Mouse (Mus musculus) megakaryocyte-erythroid progenitor cell, adult 5-6 weeks (primary cell): Measurements from ENCODE around the gene Slc22a14. TPM values are rescaled to one million over a fixed set of nuclear protein-coding genes. Genes with fewer than 3 reads are reported as not detected.
"Not testable (repeated sequence)": the region's sequence is repeated elsewhere in the genome, so short reads cannot be mapped to it uniquely, and the experiment has no call there.

Source experiments
- ATAC-seq: replicated peaks from 2 replicates; pipeline ENCODE4 v1.8.0; 2016; ENCODE audit warnings: mild to moderate bottlenecking, inconsistent platforms; ENCODE audit not compliant: severe bottlenecking, poor library complexity, low FRiP score, low TSS enrichment
- total RNA-seq, 2 experiments: library from RNA; stranded (forward) in 1 of 2; stranded (reverse) in 1 of 2; fragments of 200-1000, 215-1000 nt in 1 of 2; fragments of >200 nt in 1 of 2; fragmentation: Nextera tagmentation in 1 of 2; gene quantifications; 2 replicates each; pipeline ENCODE4 v1.2.3; 2014 to 2017

The Slc22a14 gene
- not detected in 2 replicates for total RNA-seq (2014; fragmentation: Nextera tagmentation)
- not detected in 2 replicates for total RNA-seq (2017)

DNA sequence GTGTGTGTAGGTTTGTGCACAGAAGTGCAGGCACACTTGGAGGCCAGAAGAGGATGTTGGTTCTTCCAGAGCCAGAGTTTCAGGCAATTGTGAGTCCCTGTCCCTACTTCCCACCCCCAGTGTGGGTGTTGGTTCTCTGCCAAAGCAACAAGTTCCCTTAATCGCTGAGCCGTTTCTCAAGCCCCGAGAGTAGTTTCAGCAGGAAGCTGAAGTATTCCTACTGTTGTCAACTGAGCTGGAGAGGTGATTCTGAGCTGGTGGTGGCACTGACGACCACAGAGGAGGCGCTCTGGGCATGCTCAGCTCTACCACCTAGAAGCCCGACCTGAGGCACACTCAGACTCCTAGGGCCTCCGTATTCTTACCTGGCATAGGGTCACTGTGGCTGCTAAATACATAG is at the start of gene Slc22a14:
Slc22a14 (minus strand) TSS at position 270 of the 400 bp plus-strand sequence.
- no peak for ATAC-seq

DNA sequence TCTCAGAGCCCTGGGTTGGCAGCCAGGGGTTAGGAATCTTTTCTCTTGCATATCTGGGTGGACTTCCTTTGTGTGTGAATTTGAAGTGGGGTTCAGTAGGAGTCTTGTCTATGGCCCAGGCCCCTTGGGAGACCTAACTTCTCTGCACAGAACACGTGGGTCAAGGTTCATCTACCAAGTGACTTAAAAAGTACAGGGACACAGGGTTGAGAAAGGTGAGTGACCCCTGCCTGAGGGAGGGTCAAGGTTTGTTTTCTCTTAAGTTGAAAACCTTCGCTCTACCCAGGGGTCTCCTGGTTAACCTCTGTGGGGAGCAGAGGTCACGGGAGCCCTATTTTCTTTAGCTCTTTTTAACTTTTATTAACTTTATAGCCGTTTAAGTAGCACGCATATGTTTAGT is 44.5 kb upstream of the Slc22a14 start:
- no peak for ATAC-seq

DNA sequence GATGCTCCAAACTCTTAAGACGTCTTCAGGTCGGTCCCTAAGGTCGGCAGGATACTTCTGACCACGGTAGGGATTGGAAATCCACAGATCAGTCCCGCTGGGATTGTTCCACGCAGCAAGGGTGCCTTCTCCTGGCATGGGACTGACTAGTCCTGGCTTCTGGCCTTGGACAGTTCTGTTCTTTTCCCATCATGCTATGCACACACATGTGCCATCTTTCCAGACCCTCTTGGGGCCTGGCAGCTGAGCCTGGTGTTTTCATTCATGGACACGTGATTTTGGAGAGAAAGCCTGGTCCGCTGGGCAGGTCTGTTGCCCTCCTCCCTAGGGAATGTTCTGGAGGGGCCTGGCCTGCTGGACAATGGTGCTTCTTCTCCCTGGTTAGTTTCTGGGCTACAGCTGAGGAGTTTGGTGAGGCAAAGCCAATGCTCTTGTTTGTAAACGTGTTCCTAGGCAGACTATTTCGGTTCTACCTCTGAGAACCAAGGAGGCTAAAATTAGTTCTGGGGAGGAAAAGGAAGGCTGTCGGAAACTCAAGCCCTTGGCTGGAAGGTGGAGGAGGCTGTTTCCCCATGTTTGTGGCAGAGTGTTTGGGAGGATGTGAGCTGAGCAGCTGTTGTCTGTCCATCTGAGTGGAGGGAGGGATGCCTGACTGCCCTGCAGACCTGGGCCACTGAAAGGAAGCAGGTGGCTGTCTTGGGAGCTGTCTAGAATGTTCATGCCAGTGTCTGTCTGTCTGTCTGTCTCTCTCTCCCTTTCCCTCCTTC is 43.7 kb upstream of the Slc22a14 start:
- no peak for ATAC-seq

DNA sequence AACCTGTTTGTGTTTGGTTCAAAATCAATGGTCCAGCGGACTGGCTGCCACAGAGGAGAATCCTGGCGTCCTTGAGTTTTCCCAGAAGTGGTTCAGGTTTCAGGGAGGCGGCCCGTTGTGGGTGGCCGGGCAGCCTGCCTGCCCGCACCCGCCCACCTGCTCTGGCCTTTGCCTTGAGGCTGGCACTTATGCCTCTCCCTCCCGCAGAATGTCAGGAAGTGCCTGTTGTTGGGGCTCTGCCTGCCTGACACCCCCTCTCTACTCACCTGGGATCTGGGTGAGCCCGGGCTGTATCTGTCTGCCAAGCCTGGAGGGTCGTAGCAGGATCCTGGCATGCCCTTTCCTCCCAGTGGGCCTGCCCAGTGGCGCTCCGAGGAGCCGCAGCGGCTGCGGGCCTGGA is 42.5 kb upstream of the Slc22a14 start:
- no peak for ATAC-seq

DNA sequence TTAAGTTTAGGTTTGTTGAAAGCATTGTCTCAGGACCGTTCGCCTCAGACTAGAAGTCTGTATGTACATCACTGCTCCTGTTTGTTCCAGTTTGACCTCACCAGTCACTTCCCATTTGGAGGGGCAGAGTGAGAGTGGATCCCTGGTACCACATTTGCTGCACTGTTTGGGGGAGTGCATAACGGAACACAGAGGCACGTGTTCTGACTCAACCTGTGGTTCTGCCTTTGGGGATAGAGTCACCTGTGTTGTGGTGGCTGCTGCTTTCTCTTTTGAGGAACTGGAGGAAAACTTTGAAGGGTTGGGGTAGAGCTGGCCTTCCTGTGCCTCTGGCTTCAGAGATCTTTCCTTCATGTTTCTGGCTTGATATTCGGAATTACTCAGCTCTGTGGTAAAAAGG is 38.7 kb upstream of the Slc22a14 start:
- ATAC-seq, result no peak

DNA sequence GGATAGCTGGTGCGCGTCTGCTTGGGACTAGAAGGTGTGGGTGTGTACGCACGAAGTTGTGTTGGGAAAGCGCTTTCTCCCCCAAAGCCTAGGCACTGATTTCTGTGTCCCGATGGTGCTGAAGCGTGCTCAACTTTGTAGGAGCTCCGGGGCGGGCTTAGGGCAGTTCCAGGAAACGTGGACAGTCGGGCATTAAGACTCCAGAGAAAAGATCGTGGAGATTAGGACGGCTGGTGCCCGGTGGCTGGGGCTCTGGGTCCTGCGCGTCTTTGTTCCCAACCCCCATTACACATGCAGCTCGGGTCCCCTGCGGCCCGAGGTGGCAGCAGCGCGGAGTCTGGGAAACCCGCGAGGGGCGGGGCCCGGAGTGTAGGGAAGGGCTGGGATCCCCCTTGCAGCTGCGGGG is 37.9 kb upstream of the Slc22a14 start:
- ATAC-seq, result no peak

DNA sequence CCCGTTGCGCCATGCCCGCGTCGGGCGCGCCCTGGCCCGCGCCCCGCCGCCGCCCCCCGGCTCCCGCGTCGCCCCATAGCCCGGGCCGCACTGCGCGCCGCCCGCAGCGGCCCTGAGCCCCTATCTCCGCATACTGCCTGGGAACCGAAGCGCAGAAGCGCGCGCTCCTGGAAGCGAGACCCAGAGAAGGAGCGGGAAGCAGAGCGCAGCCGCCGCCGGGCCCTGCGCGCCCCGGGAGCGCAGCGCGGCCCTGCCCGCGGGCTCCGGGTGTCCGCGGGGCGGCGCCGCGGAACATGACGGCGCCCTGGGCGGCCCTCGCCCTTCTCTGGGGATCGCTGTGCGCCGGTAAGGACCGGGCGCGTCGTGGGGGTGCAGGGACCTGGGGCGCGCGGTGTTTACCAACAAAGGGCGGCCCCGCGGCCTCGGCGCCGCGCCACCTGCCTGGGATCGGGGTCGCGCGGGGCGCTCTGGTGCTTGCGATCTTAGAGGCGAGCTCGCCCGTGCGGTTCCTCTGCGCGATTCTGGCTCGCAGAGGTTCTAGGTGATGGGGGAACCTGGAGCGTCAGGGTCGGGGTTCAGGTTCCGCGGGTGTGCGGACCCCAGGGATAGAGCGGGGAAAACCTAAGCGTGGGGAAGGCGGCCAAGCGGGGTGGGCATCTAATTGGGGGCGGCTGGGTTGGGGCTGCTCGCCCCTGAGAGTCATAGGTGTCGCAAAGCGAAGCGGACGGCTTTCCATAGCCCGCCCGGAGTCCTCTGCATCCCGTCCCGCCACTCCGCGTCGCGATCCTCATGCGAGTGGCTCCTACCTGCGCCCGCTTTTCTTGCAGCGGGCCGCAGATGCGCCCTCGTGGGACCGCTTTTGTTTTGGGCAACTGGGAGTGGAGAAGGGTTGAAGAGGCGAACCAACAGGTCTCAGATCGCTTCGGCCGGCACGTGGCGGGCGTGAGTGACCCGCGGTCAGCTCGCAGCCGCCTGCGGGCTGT is 37.2 kb upstream of the Slc22a14 start:
- no peak for ATAC-seq

DNA sequence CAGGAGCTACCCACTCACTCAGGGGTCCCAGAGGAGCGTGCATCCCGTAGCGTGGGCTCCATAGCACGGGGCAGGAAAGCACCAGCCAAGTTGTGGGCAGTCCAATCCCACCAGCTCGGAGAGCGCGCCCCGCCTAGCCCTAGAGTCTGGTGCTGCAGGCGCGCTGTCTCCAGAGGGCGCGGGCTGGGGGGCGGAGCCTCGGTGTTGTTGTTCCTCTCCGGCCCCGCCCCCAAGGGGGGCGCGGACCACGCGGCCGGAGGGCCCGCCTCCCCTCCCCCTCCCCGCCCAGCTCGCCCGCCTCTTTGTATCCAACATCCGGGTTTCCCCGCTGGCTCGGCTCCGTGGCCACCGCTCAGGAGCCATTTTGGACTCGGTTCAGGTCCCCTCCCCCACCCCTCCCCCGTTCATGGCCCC is 36.5 kb upstream of the Slc22a14 start, which contains the start of gene Acvr2b:
Acvr2b (plus strand) TSS at position 318 of the 414 bp plus-strand sequence.
- peak; percentile 92 for ATAC-seq

DNA sequence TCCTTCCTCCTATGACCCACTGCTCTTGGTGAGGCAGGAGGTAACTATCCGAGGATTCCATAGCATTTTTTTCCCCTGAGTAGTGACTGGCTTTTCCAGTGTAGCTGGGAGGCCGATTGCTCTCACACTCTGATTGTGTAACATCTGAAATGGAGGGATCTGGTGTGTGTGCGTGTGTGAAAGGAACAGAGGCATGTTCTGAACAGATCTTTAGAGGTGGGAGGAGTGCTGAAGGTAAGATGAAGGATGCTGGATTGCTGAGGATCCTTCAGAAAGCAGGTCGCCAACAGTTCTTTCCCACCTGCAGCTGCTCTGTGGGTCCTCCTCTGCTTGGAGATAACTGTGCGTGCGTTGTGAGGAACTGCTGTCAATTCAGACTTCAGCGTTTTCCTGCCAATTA is 36.0 kb upstream of the Slc22a14 start:
- peak; percentile 46 for ATAC-seq

DNA sequence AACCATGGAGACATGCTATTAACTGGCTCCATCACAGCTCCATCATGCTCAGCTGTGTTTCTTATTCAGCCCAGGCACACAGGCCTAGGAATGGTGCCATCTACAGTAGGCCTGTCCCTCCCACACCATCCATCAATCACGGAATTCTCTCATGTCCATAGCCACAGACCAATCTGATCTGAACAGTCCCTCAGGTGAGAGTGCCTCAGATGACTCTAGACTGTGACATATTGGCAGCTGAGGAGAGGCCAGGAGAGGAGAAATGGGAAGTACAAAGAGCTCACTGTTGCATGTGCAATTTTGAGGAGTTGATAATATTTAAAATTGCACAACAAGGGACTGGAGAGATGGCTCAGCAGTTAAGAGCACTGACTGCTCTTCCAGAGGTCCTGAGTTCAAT is 29.5 kb upstream of the Slc22a14 start:
- ATAC-seq, result no peak

DNA sequence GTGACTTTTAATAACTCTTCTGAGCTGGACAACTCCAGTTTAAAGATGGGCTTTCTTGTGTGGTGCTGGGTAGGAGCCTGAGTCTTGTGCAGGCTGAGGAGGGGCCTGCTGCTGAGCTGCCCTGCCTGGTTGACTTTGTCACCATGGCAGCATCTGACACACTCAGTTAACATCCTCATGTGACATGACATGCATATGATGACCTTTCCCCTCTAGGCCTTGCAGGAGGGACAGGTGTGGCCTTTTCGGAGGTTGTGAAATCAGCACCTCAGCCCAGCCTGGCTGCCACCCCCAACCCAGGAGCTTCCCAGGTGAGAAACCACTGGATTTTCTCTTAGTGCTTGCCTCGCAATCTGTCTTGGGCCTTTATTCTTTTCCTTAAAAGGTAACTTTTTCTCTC is 24.9 kb upstream of the Slc22a14 start:
- ATAC-seq, result no peak

DNA sequence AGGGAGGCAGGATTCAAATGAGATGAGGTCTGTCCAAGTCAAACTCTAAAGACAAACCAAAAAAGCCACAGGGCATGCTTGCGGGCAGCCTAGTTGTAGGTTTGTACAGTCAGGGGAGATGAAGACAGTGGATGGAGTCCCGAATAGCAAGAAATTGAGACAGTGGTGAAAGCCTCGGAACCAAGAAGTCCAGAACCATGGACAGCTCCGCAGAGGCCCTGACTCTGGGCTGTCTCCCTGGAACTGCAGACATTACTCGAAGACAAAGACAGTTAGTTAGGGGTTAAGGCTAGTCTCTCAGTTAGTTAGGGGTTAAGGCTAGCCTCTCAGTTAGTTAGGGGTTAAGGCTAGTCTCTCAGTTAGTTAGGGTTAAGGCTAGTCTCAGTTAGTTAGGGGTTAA is 23.6 kb upstream of the Slc22a14 start:
- ATAC-seq, result peak; percentile 50

DNA sequence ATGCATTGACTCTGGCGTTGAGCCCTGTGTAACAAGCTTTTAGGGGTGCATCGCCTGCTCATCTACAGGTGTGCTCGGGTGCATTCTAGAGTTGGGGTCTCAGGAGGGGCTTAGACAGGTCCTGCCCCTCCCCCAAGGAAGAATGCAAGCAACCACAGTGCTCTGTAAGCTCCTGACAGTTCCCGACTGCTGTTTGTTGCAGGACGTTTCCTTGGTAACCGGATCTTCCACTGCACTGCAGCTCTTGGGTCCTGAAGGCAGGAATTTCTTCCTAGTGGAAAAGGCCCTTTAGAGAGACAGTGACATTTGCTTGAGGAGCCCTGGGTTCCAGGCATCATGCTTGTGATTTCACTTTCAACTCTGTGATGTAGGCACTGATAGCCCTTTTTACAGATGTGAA is 17.2 kb upstream of the Slc22a14 start:
- no peak for ATAC-seq

DNA sequence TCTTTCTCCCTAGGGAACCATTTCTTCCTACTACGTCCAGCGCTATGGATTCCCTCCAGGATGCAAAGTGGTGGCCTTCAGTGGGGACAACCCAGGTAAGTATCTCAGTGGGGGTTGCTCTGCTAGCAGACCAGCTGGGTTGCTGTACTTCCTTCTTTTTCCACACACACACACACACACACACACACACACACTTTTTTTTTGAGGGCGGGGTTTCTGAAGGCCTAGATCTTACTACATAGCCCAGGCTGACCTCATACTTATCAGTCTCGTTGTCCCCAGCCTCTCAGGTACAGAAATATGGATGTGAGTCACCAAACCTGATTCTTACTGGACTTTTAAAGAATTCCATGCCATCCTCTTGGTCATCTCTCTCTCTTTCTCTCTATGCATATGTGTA is 12.9 kb upstream of the Slc22a14 start:
- ATAC-seq, result no peak

DNA sequence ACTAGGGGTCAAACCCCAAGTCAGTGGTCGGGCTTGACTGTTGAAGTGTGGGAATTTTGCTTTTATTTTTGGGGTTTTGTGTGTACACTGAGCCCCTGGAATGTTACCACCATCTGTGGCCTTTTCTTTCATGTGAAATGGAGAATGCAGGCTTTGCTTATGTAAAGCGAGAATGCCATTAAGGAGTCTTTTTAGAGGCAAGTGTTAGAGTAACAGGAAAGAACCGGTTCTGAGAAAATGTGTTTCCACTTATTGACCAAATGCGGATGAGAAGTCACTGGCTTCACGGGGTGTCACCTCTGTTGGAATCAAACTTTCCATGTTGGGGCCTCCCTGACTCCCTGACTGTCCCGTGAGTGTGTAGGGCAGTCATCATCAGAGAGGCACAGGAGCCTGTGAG is 10.2 kb upstream of the Slc22a14 start:
- no peak for ATAC-seq

DNA sequence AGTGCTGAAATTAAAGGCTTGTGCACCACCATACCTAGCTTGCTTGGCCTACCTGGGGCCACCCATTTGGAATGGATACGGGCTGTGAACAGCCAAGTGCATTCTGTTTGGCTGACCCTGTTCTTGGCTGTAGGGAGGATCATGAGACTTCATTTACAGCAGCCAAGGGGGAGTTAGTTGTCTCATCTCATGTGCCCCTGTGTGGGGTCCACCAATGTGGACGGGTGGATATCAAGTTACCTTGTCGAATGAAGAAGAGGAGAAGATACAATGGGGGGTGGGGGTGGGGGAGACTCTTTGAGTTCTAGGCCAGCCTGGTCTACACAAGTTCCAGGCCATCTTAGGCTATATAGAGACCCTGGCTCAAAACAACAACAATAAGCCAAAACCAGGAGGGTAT is 9.7 kb upstream of the Slc22a14 start:
- no peak for ATAC-seq

DNA sequence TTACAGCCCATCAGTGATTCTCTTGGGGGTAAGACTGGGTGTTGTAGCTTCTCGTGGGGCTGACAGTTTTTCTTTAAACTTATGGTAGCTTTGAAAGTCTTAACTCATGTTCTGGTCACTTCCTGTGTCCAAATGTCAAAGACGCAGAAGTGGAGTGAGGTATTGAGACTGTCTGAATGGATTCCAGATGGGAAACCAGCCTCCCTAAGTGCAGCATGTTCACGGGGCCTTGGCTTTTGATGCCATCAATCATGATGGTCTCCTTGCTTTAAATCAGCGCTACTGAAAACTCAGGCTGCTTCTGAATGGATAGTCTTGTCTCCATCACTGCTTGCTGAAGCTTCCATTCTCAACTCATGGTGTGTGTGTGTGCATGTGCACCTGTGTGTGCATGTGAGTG is 5.9 kb upstream of the Slc22a14 start:
- no peak for ATAC-seq

DNA sequence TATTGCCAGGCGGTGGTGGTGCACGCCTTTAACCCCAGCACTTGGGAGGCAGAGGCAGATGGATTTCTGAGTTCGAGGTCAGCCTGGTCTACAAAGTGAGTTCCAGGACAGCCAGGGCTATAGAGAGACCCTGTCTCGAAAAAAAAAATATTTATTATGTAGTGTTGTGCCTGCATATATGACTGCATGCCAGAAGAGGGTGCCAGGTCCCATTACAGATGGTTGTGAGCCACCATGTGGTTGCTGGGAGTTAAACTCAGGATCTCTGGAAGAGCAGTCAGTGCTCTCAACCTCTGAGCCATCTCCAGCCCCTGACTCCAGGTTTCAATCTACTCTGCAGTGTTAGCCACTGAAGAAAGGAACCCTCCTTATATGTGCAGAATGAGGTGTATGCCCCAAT is 5.4 kb upstream of the Slc22a14 start:
- not testable (repeated sequence) for ATAC-seq

DNA sequence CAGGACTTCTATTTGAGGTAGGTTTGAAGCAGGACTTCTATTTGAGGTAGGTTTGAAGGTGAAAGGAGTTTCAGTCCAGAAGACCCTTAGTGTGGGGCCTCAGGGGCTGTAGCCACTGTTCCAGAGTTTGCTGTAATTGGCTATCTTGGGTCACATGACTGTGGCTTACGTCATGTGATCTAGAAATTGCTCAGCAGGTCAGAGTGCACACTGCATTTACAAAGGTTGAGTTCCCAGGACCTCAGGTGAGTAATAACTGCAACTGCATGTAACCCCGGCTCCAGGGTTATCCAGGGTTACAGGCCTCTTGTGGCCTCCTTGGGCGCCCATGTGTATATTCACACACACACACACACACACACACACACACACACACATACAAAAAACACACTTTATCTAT is 3.0 kb upstream of the Slc22a14 start:
- no peak for ATAC-seq

DNA sequence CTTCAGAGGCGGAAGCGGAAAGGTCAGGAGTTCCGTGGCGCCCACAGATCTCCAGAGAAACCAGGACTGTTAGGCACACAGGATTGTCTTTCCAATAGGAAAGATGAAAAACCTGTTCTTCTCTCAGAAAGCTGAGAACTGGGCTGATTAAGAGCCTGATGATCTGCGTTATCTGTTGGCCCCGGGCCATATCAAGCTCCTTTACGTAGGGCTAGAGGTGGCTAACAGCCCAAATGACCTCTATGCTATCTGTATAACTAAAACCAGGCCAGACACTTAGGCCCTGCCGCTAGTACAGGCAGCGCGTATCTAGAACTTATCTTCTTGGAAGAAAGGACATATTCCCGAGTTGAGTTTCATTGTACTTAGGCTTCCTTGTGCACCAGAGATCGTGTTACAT is 2.1 kb downstream of the Slc22a14 start:
- no peak for ATAC-seq
